Mouse (Mus musculus) testis, adult 2 months (tissue): ENCODE data around the gene Stum.

ENCODE experiments used
- CTCF ChIP-seq: fragments of 200-500 bp; IDR thresholded peaks from 2 replicates; pipeline ENCODE4 v1.5.1; 2012; ENCODE audit warnings: low read depth, mild to moderate bottlenecking, inconsistent platforms, low read length, moderate library complexity; ENCODE audit not compliant: control insufficient read depth, insufficient read depth, insufficient replicate concordance
- POLR2A ChIP-seq: fragments of 200-500 bp; IDR thresholded peaks from 2 replicates; pipeline ENCODE4 v1.6.1; 2012; ENCODE audit warnings: low read depth, mild to moderate bottlenecking, inconsistent platforms, low read length, moderate library complexity; ENCODE audit not compliant: control insufficient read depth

- TF ChIP-seq CTCF, result no peak
- no peak for TF ChIP-seq POLR2A
These were observed 30.8 kb upstream of the Stum start for GRCm38 (mm10) chr1:180514077-180514476.
